15 mouse cellular contexts compared by ENCODE assay signal in genomic region chr8:79332109-79332900, GRCm38 (mm10).
"Had no signal": no experiment of that assay in that cellular context is flagged by ENCODE, and none has a peak within 500 bp of the region (broad histone marks: within the 10 kb centered on the region; RNA-seq: fewer than 3 reads in every experiment).

No protein-coding gene starts in this region.

- ATAC-seq: liver, embryonic 12.5 days; midbrain, embryonic 13.5 days had no signal

- DNase-seq: kidney, adult 2 months; kidney, postnatal 36 days; lung, embryonic 14.5 days; lung, postnatal 10 days; retina, postnatal 1 day; right cerebral cortex, postnatal 4 days; spleen, adult 18-20 months; thymus, adult 2 months; thymus, postnatal 36 days had no signal

- H3K27me3 ChIP-seq: liver, embryonic 12.5 days; midbrain, embryonic 13.5 days; neural tube, embryonic 12.5 days had no signal

- H3K27ac ChIP-seq: kidney, postnatal 0 days; liver, embryonic 12.5 days; macrophage; midbrain, embryonic 13.5 days; neural tube, embryonic 12.5 days had no signal

- H3K9me3 ChIP-seq: liver, embryonic 12.5 days; midbrain, embryonic 13.5 days had no signal

- H3K9ac ChIP-seq: liver, embryonic 12.5 days; lung, embryonic 14.5 days; midbrain, embryonic 13.5 days; neural tube, embryonic 12.5 days had no signal

- H3K4me2 ChIP-seq: liver, embryonic 12.5 days; lung, embryonic 14.5 days; midbrain, embryonic 13.5 days; neural tube, embryonic 12.5 days had no signal

- H3K4me1 ChIP-seq: liver, embryonic 12.5 days; midbrain, embryonic 13.5 days; neural tube, embryonic 12.5 days had no signal

- H3K4me3 ChIP-seq: liver, embryonic 12.5 days; midbrain, embryonic 13.5 days; myocyte; neural tube, embryonic 12.5 days had no signal
